Mouse (Mus musculus): ENCODE measurements around the gene Nup98. TPM values are rescaled to one million over a fixed set of nuclear protein-coding genes. Genes with fewer than 3 reads are reported as not detected.

The Nup98 gene
- total RNA-seq, 2 experiments from 2014 or later, result 40.7 to 45.0 TPM

GRCm38 (mm10) chr7:102076714-102077296 lies 133.2 kb downstream of the Nup98 start:
- no peak for DNase-seq (ENCODE audit: low spot score in 2 of 2)
- no peak overlapping the region for H3K4me3 ChIP-seq
- peak; percentile 80 for TF ChIP-seq CTCF (conservative IDR thresholded peaks at IDR 0.05)
- no peak overlapping the region for H3K27ac ChIP-seq

Other genes with a start within 250 kb of the Nup98 start
- 10 to 100 TPM in 1 of 2 experiments, 1 to 10 TPM in 1; 7.5 to 11.6 TPM for gene Il18bp, start 191.5 kb downstream of the Nup98 start, total RNA-seq (2021)
- 10 to 100 TPM; 44.3 to 47.4 TPM for gene Rnf121, start 144.7 kb downstream of the Nup98 start, total RNA-seq (2021)
- 10 to 100 TPM; 29.2 to 33.7 TPM for gene Xndc1, start 144.7 kb downstream of the Nup98 start, total RNA-seq (2021)
- 1 to 10 TPM; 2.3 to 2.9 TPM for gene Xntrpc, start 144.5 kb downstream of the Nup98 start, total RNA-seq (2021)
- 1 to 10 TPM; 1.1 to 2.4 TPM for gene Trpc2, start 127.1 kb downstream of the Nup98 start, total RNA-seq (2021)
- gene Art1, start 108.4 kb downstream of the Nup98 start, total RNA-seq (2021), result not detected
- gene Art5, start 100.7 kb downstream of the Nup98 start, total RNA-seq (2021), result not detected
- under 1 TPM; 0.15 to 0.54 TPM for gene Chrna10, start 93.3 kb downstream of the Nup98 start, total RNA-seq (2021)
- 10 to 100 TPM; 24.3 to 30.6 TPM for gene Pgap2, start within 50 bp of the Nup98 start, total RNA-seq (2021)
- 10 to 100 TPM; 23.4 to 23.9 TPM for gene Rhog, start 45.9 kb upstream of the Nup98 start, total RNA-seq (2021)
- 10 to 100 TPM; 61.3 to 66.8 TPM for gene Stim1, start 57.6 kb upstream of the Nup98 start, total RNA-seq (2021)
- 10 to 100 TPM; 10.8 to 13.0 TPM for gene Rrm1, start 231.5 kb upstream of the Nup98 start, total RNA-seq (2021)